Mouse (Mus musculus) CH12.LX (cell line): Measurements from ENCODE around the gene Itsn1.

Source experiments
- CTCF ChIP-seq, 2 experiments: IDR thresholded peaks in 1 of 2; conservative IDR thresholded peaks in 1 of 2; 2 replicates each; pipeline ENCODE4 v1.5.1; 2011 to 2012; ENCODE audit warnings: low read depth in 2 of 2, low read length in 2 of 2, improper control_type of control experiment in 1 of 2, inconsistent platforms in 1 of 2, mild to moderate bottlenecking in 1 of 2, moderate library complexity in 1 of 2
- EP300 ChIP-seq: IDR thresholded peaks from 2 replicates; pipeline ENCODE4 v1.6.1; 2011; ENCODE audit warnings: low read length, improper control_type of control experiment
- KAT2A ChIP-seq: IDR thresholded peaks from 2 replicates; pipeline ENCODE4 v1.6.1; 2012; ENCODE audit warnings: low read length, improper control_type of control experiment, inconsistent platforms; ENCODE audit not compliant: insufficient replicate concordance
- MAX ChIP-seq: IDR thresholded peaks from 2 replicates; pipeline ENCODE4 v1.6.1; 2011; ENCODE audit warnings: low read length, improper control_type of control experiment
- MAZ ChIP-seq: IDR thresholded peaks from 2 replicates; pipeline ENCODE4 v1.6.1; 2012; ENCODE audit warnings: low read depth, mild to moderate bottlenecking, inconsistent platforms, low read length, improper control_type of control experiment, moderate library complexity
- MYC ChIP-seq: IDR thresholded peaks from 2 replicates; pipeline ENCODE4 v1.6.1; 2011; ENCODE audit warnings: low read depth, mild to moderate bottlenecking, improper control_type of control experiment, low read length
- NELFE ChIP-seq: IDR thresholded peaks from 2 replicates; pipeline ENCODE4 v1.6.1; 2011; ENCODE audit warnings: low read depth, low read length, improper control_type of control experiment
- POLR2A ChIP-seq: IDR thresholded peaks from 2 replicates; pipeline ENCODE4 v1.6.1; 2011; ENCODE audit warnings: low read depth, mild to moderate bottlenecking, improper control_type of control experiment, low read length
- RCOR1 ChIP-seq: conservative IDR thresholded peaks from 2 replicates; pipeline ENCODE4 v1.6.1; 2012; ENCODE audit warnings: low read depth, mild to moderate bottlenecking, inconsistent platforms, low read length, improper control_type of control experiment
- TCF12 ChIP-seq: IDR thresholded peaks from 2 replicates; pipeline ENCODE4 v1.6.1; 2014; ENCODE audit warnings: low read depth, mild to moderate bottlenecking, inconsistent platforms, low read length, improper control_type of control experiment
- UBTF ChIP-seq: IDR thresholded peaks from 2 replicates; pipeline ENCODE4 v1.6.1; 2012; ENCODE audit warnings: low read depth, mild to moderate bottlenecking, inconsistent platforms, low read length, improper control_type of control experiment, moderate library complexity
- ZMIZ1 ChIP-seq: IDR thresholded peaks from 2 replicates; pipeline ENCODE4 v1.6.1; 2012; ENCODE audit warnings: low read depth, mild to moderate bottlenecking, inconsistent platforms, low read length, improper control_type of control experiment
- ZNF384 ChIP-seq: IDR thresholded peaks from 2 replicates; pipeline ENCODE4 v1.6.1; 2012; ENCODE audit warnings: low read depth, low read length, improper control_type of control experiment, inconsistent platforms

DNA sequence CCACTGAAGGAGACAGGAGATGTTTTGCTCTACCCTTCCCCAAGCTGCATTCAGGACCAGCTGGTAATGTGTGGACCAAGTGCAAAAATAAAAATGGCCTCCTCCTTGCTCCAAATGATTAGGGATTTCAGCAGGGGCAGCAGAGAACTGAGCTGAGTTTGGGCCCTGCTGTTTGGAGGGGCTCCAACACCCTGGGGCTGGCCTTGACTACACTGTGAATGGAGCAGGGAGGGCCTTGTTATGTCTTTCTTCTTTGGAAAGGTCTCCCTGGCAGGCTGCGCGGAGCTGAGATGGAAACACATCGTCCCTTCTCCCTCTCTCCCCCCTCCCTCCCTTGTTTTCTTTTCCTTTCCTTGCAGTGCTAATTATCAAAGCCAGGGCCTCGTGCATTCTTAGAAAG lies 189.4 kb downstream of the Itsn1 start:
- TF ChIP-seq POLR2A (no peak), CTCF (conservative IDR thresholded peaks at IDR 0.05 in 1 of 2, IDR thresholded peaks at IDR 0.05 in 1 of 2; ENCODE audit: low read depth in 2 of 2, low read length in 2 of 2) (no peak), EP300 (no peak), ZMIZ1 (0 out of 2 replicates have a peak, but pooled peaks have one; percentile 15), TCF12 (no peak), RCOR1 (no peak), MYC (no peak; the same call in 1 of the 2 replicates), MAZ (no peak; the same call in 1 of the 2 replicates), UBTF (no peak), ZNF384 (no peak), KAT2A (no peak), MAX (no peak; the same call in 1 of the 2 replicates), NELFE (no peak)
